Mouse (Mus musculus) heart, adult 2 months (tissue): ENCODE results near the gene Gm11938.

Experiments used
- CTCF ChIP-seq: fragments of 200-600 bp; IDR thresholded peaks from 2 replicates; pipeline ENCODE4 v1.8.1; 2022; ENCODE audit warnings: antibody characterized with exemption, mild to moderate bottlenecking, moderate library complexity
- EP300 ChIP-seq: fragments of 200-500 bp; IDR thresholded peaks from 2 replicates; pipeline ENCODE4 v1.6.1; 2011; ENCODE audit warnings: low read depth, low read length, control low read depth; ENCODE audit not compliant: insufficient read depth
- POLR2A ChIP-seq: fragments of 200-500 bp; IDR thresholded peaks from 2 replicates; pipeline ENCODE4 v1.6.1; 2011; ENCODE audit warnings: mild to moderate bottlenecking, low read depth, low read length, control low read depth; ENCODE audit not compliant: insufficient read depth

DNA sequence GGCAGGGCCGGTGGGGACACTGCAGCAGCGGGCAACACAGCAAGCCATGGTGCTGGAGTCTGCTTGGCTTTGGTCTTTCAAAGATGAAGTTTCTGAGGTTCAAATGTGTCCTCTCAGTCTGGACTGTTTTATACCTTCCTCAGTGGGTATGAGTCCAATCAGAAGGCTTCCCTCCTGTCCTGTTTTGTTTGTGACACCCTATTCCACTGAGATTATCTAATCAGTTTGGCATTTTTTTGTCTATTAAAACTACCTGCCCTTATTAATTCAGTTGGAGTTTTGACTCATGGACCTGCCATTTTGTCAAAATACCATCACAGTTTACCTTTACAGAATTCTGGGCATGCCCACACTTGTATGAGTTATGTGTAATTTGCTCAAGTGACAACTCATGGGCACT is 46.4 kb downstream of the Gm11938 start, which contains the start of gene Krtap3-2:
- no peak for TF ChIP-seq POLR2A
- TF ChIP-seq EP300: no peak
- TF ChIP-seq CTCF: no peak
